In the genomic region with DNA sequence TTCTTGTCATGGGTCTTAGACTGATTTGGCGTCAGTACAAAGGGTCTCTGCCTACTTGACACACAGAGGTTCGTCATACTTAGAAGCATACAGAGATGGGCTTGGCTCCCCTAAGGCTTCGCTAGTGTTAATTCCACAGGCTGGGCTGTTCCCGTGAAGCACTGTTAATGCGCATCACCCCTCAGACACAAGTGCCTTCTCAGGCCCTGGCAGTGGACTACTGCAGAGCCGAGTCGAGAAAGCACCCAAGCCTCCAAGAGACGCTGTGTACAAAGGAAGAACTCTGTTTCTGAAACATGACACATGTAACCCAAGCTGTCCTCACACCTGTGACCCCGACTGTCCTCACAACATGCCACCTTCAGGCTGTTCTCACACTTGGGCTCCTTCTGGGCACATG, we compare ENCODE assay signal across 19 mouse cellular contexts. TPM values are rescaled to one million over a fixed set of nuclear protein-coding genes. Genes with fewer than 3 reads are reported as not detected.
DNase-seq lines count a peak whose midpoint lies in the region; ATAC-seq and TF ChIP-seq lines count a peak whose summit lies in the region.
"Had no signal": no experiment of that assay in that cellular context is flagged by ENCODE, and none has a peak within 500 bp of the region (broad histone marks: within the 10 kb centered on the region; RNA-seq: fewer than 3 reads in every experiment).

No protein-coding gene starts in this region.

- H3K79me2 ChIP-seq in myocyte (ENCODE audit: control insufficient read depth, insufficient read depth), result peaks cover 39% of the 10 kb centered on the region

- peaks cover 33% of the 10 kb centered on the region for H3K36me3 ChIP-seq in heart, embryonic 12.5 days
- H3K36me3 ChIP-seq in heart, embryonic 11.5 days (ENCODE audit: control insufficient read depth, insufficient read depth, low read length), result peaks cover 22% of the 10 kb centered on the region
- peaks cover 20% of the 10 kb centered on the region for H3K36me3 ChIP-seq in liver, embryonic 16.5 days (ENCODE audit: control insufficient read depth, insufficient read depth)
- H3K36me3 ChIP-seq in liver, embryonic 12.5 days, result peaks cover 47% of the 10 kb centered on the region
- no peaks in the 10 kb centered on the region for H3K36me3 ChIP-seq in myocyte (ENCODE audit: control insufficient read depth, insufficient read depth)

- H3K9me3 ChIP-seq in heart, embryonic 12.5 days (replicated peaks), result no peaks in the 10 kb centered on the region
- 0 out of 2 replicates have a peak, but pooled peaks cover 2% of the 10 kb centered on the region for H3K9me3 ChIP-seq in heart, embryonic 11.5 days (replicated peaks; ENCODE audit: control insufficient read depth, low read length)
- no peaks in the 10 kb centered on the region for H3K9me3 ChIP-seq in liver, embryonic 16.5 days (replicated peaks; ENCODE audit: control insufficient read depth, low read length)
- H3K9me3 ChIP-seq in liver, embryonic 12.5 days (replicated peaks), result no peaks in the 10 kb centered on the region
- H3K9me3 ChIP-seq: forebrain, embryonic 13.5 days; heart, embryonic 10.5 days; hindbrain, embryonic 15.5 days had no signal

- ATAC-seq in heart, embryonic 12.5 days (ENCODE audit: insufficient number of reproducible peaks, low FRiP score), result no peak
- ATAC-seq in heart, embryonic 11.5 days (replicated peaks; ENCODE audit: insufficient number of reproducible peaks, low FRiP score, low TSS enrichment), result no peak
- no peak for ATAC-seq in liver, embryonic 16.5 days (ENCODE audit: low read depth)
- ATAC-seq in liver, embryonic 12.5 days, result no peak
- ATAC-seq: activated CD4-positive, CD25-positive, alpha-beta regulatory T cell, adult 4 months; forebrain, embryonic 13.5 days; forebrain, postnatal 0 days; Patski had no signal

- H3K4me1 ChIP-seq in heart, embryonic 12.5 days (replicated peaks), result peaks cover 22% of the 10 kb centered on the region
- peaks cover 13% of the 10 kb centered on the region for H3K4me1 ChIP-seq in heart, embryonic 11.5 days (ENCODE audit: control insufficient read depth, insufficient read depth, low read length)
- peaks cover 10% of the 10 kb centered on the region for H3K4me1 ChIP-seq in liver, embryonic 16.5 days (ENCODE audit: control insufficient read depth, low read depth, low read length)
- H3K4me1 ChIP-seq in liver, embryonic 12.5 days, result peaks cover 20% of the 10 kb centered on the region

- no peak overlapping the region for H3K4me2 ChIP-seq in heart, embryonic 12.5 days
- H3K4me2 ChIP-seq in heart, embryonic 11.5 days, result no peak overlapping the region
- peak overlapping the region; percentile 69; the same call in 1 of the 2 replicates for H3K4me2 ChIP-seq in liver, embryonic 16.5 days (ENCODE audit: low read depth, low read length)
- H3K4me2 ChIP-seq in liver, embryonic 12.5 days, result no peak overlapping the region; the same call in 1 of the 2 replicates
- peak overlapping the region; percentile 91 for H3K4me2 ChIP-seq in myocyte (ENCODE audit: low read depth)
- H3K4me2 ChIP-seq: hindbrain, embryonic 15.5 days had no signal

- no peak overlapping the region for H3K4me3 ChIP-seq in heart, embryonic 12.5 days
- H3K4me3 ChIP-seq in heart, embryonic 11.5 days (ENCODE audit: low read depth, low read length), result no peak overlapping the region
- H3K4me3 ChIP-seq in liver, embryonic 16.5 days (ENCODE audit: low read depth, low read length), result no peak overlapping the region
- no peak overlapping the region for H3K4me3 ChIP-seq in liver, embryonic 12.5 days
- no peak overlapping the region for H3K4me3 ChIP-seq in myocyte
- H3K4me3 ChIP-seq: forebrain, embryonic 13.5 days; hindbrain, embryonic 15.5 days had no signal

- no peak for TF ChIP-seq POLR2A in myocyte (IDR thresholded peaks at IDR 0.05; ENCODE audit: insufficient read length, low read depth)

- H3K27ac ChIP-seq in heart, embryonic 12.5 days (ENCODE audit: poor library complexity, severe bottlenecking), result no peak overlapping the region
- H3K27ac ChIP-seq in heart, embryonic 11.5 days (ENCODE audit: low read depth, low read length), result no peak overlapping the region
- H3K27ac ChIP-seq in liver, embryonic 16.5 days (ENCODE audit: low read length), result no peak overlapping the region
- no peak overlapping the region for H3K27ac ChIP-seq in liver, embryonic 12.5 days
- H3K27ac ChIP-seq: forebrain, embryonic 13.5 days; heart, embryonic 10.5 days; hindbrain, embryonic 15.5 days had no signal

- WGBS in heart, embryonic 12.5 days, result 85% methylated on average over 9 of the region's 9 CpGs
- WGBS in heart, embryonic 11.5 days (ENCODE audit: insufficient replicate concordance), result 84% methylated on average over 9 of the region's 9 CpGs
- 79% methylated on average over 9 of the region's 9 CpGs for WGBS in liver, embryonic 16.5 days (ENCODE audit: insufficient replicate concordance)
- 85% methylated on average over 9 of the region's 9 CpGs for WGBS in liver, embryonic 12.5 days (ENCODE audit: insufficient replicate concordance)

- 0 out of 2 replicates have a peak overlapping the region, but pooled peaks have one; percentile 7 for H3K9ac ChIP-seq in heart, embryonic 12.5 days
- H3K9ac ChIP-seq in heart, embryonic 11.5 days (ENCODE audit: low read depth, low read length), result no peak overlapping the region
- H3K9ac ChIP-seq in liver, embryonic 16.5 days (ENCODE audit: low read depth, low read length), result no peak overlapping the region; the same call in 1 of the 2 replicates
- no peak overlapping the region for H3K9ac ChIP-seq in liver, embryonic 12.5 days
- H3K9ac ChIP-seq: forebrain, embryonic 13.5 days; forebrain, postnatal 0 days; hindbrain, embryonic 15.5 days had no signal

- peak; percentile 30 for DNase-seq in cerebellum, adult 9-11 months
- no peak for DNase-seq in cerebellum, postnatal 36 days
- DNase-seq: adrenal gland, postnatal 14 days; cerebellum, adult 11-12 months; cerebellum, postnatal 14 days; forebrain, postnatal 0 days; gastrocnemius, postnatal 25 days; heart, adult 18-20 months; heart, postnatal 36 days had no signal

- H3K27me3 ChIP-seq in heart, embryonic 12.5 days (replicated peaks), result no peaks in the 10 kb centered on the region
- no peaks in the 10 kb centered on the region for H3K27me3 ChIP-seq in heart, embryonic 11.5 days (ENCODE audit: control insufficient read depth, insufficient read depth, low read length)
- no peaks in the 10 kb centered on the region for H3K27me3 ChIP-seq in liver, embryonic 16.5 days (ENCODE audit: control insufficient read depth, insufficient read depth, low read depth, low read length)
- H3K27me3 ChIP-seq in liver, embryonic 12.5 days (replicated peaks), result no peaks in the 10 kb centered on the region
- no peaks in the 10 kb centered on the region for H3K27me3 ChIP-seq in myocyte (ENCODE audit: control insufficient read depth, insufficient read depth, insufficient read length)
- H3K27me3 ChIP-seq: forebrain, embryonic 13.5 days; hindbrain, embryonic 15.5 days; Patski had no signal

- H3ac ChIP-seq in myocyte (ENCODE audit: control insufficient read depth, insufficient read length), result no peak overlapping the region

TF ChIP-seq in myocyte, 11 proteins besides CTCF, POLR2A, EP300 and RAD21:
- TF ChIP-seq MYOD1 (IDR thresholded peaks at IDR 0.05; ENCODE audit: control insufficient read depth in 1 of 3, insufficient read length in 2 of 3, low read depth in 2 of 3) (peak in 1 of 3 experiments; percentile 51), CEBPB (IDR thresholded peaks at IDR 0.05; ENCODE audit: insufficient read depth, poor library complexity, severe bottlenecking) (no peak)
TF ChIP-seq in myocyte: peak in this region for 1.

RNA-seq across cellular contexts. Expression of gene Ing1, which starts 4.8 kb away (rescaled TPM):
- 25.2 and 26.5 TPM in 2 replicates for polyA plus RNA-seq in heart, embryonic 12.5 days (2016; fragmentation: Nextera tagmentation; extraction: Ambion mirVana)
- polyA plus RNA-seq in heart, embryonic 11.5 days (2014; fragmentation: Nextera tagmentation; extraction: Ambion mirVana), result 29.3 and 29.8 TPM in 2 replicates
- polyA plus RNA-seq in liver, embryonic 16.5 days (2015; fragmentation: Nextera tagmentation; extraction: Ambion mirVana), result 11.1 and 11.7 TPM in 2 replicates
- 21.6 and 22.8 TPM in 2 replicates for polyA plus RNA-seq in liver, embryonic 12.5 days (2016; fragmentation: Nextera tagmentation; extraction: Ambion mirVana)
- 21.8 TPM for polyA plus RNA-seq in myocyte (2012; fragmentation: generic; extraction: Trizol)

RNA-seq across cellular contexts. Expression of gene Cars2, which starts 9.6 kb away (rescaled TPM):
- 22.6 and 28.2 TPM in 2 replicates for polyA plus RNA-seq in heart, embryonic 12.5 days (2016; fragmentation: Nextera tagmentation; extraction: Ambion mirVana)
- polyA plus RNA-seq in heart, embryonic 11.5 days (2014; fragmentation: Nextera tagmentation; extraction: Ambion mirVana), result 22.9 and 25.7 TPM in 2 replicates
- 10.1 and 11.8 TPM in 2 replicates for polyA plus RNA-seq in liver, embryonic 16.5 days (2015; fragmentation: Nextera tagmentation; extraction: Ambion mirVana)
- 20.9 and 22.2 TPM in 2 replicates for polyA plus RNA-seq in liver, embryonic 12.5 days (2016; fragmentation: Nextera tagmentation; extraction: Ambion mirVana)
- 14.4 TPM for polyA plus RNA-seq in myocyte (2012; fragmentation: generic; extraction: Trizol)

Comparison
In these comparisons a context has a peak if more than half of its experiments do, and no peak if none do; other contexts are left out.
1. H3K4me2 ChIP-seq: peak in liver, embryonic 16.5 days (single experiment) and myocyte (single experiment); none in heart, embryonic 12.5 days (single experiment), heart, embryonic 11.5 days (single experiment) and liver, embryonic 12.5 days (single experiment).